Mouse (Mus musculus): ENCODE measurements around the gene Riok2.

Riok2 gene

GRCm38 (mm10) chr17:17405606-17406005 lies 31.5 kb downstream of the Riok2 start:
- no peak for DNase-seq (ENCODE audit: extremely low spot score, low spot score)

GRCm38 (mm10) chr17:17408137-17408536 lies 34.0 kb downstream of the Riok2 start:
- no peak for DNase-seq (ENCODE audit: extremely low spot score, low spot score)

- no peak for DNase-seq (ENCODE audit: extremely low spot score, low spot score)
Measured at GRCm38 (mm10) chr17:17408720-17409478, 34.8 kb downstream of the Riok2 start.

- peak; percentile 42 for DNase-seq (ENCODE audit: extremely low spot score, low spot score)
Measured at GRCm38 (mm10) chr17:17409601-17410000, 35.5 kb downstream of the Riok2 start.

- no peak for DNase-seq (ENCODE audit: extremely low spot score, low spot score)
Measured at GRCm38 (mm10) chr17:17411443-17411842, 37.3 kb downstream of the Riok2 start.

GRCm38 (mm10) chr17:17412176-17412575 lies 38.1 kb downstream of the Riok2 start:
- DNase-seq (ENCODE audit: extremely low spot score, low spot score) = no peak

GRCm38 (mm10) chr17:17414206-17414605 lies 40.1 kb downstream of the Riok2 start:
- no peak for DNase-seq (ENCODE audit: extremely low spot score, low spot score)

- no peak for DNase-seq (ENCODE audit: extremely low spot score, low spot score)
Measured at GRCm38 (mm10) chr17:17424609-17425307, 50.6 kb downstream of the Riok2 start.

GRCm38 (mm10) chr17:17425308-17425813 lies 51.3 kb downstream of the Riok2 start:
- DNase-seq (ENCODE audit: extremely low spot score, low spot score) = no peak

- DNase-seq (ENCODE audit: extremely low spot score, low spot score) = no peak
Measured at GRCm38 (mm10) chr17:17425906-17426305, 51.8 kb downstream of the Riok2 start.

- no peak for DNase-seq (ENCODE audit: extremely low spot score, low spot score)
Measured at GRCm38 (mm10) chr17:17428888-17429287, 54.8 kb downstream of the Riok2 start.

- no peak for DNase-seq (ENCODE audit: extremely low spot score, low spot score)
Measured at GRCm38 (mm10) chr17:17433679-17434078, 59.6 kb downstream of the Riok2 start.

- DNase-seq (ENCODE audit: extremely low spot score, low spot score) = no peak
Measured at GRCm38 (mm10) chr17:17438576-17439191, 64.6 kb downstream of the Riok2 start.

GRCm38 (mm10) chr17:17441876-17442498 lies 67.9 kb downstream of the Riok2 start:
- no peak for DNase-seq (ENCODE audit: extremely low spot score, low spot score)

- no peak for DNase-seq (ENCODE audit: extremely low spot score, low spot score)
Measured at GRCm38 (mm10) chr17:17444297-17444886, 70.3 kb downstream of the Riok2 start.
